Mouse (Mus musculus): ENCODE measurements around the gene Aldh3b1.

Gene Aldh3b1

GRCm38 (mm10) chr19:3929211-3929941, at the start of gene Aldh3b1:
TSS of gene Aldh3b1 (minus strand) at chr19:3929808.
- ChIA-PET POLR2A (interaction anchor here (0.8 to 2.9 kb wide), 34 partner anchors 9 to 395 kb away, joined by 3 to 20 read pairs (median 4); partner anchors contain the start of genes Ndufs8 (in 4 of the 4), Cdk2ap2 (in 2 of the 4), Chka (in 2 of the 4) and Gm49405 (in 2 of the 4)), CTCF (interaction anchor here (0.8 to 3.6 kb wide), 10 partner anchors 14 to 168 kb away, joined by 3 to 8 read pairs (median 3); partner anchors contain the start of genes Cdk2ap2 (in 1 of the 4) and Ndufs8 (in 1 of the 4))

GRCm38 (mm10) chr19:3975866-3976265, 46.3 kb upstream of the Aldh3b1 start:
- CTCF ChIA-PET: interaction anchor here in 3 of 4 experiments (0.7 to 1.5 kb wide), 6 partner anchors 13 to 257 kb away, joined by 3 to 7 read pairs (median 4); no protein-coding TSS in a partner anchor
- POLR2A ChIA-PET: interaction anchor here in 2 of 4 experiments (0.6 to 1.7 kb wide), 2 partner anchors 9 to 10 kb away, joined by 4 to 6 read pairs; no protein-coding TSS in a partner anchor

GRCm38 (mm10) chr19:3974608-3975007, 45.0 kb upstream of the Aldh3b1 start:
- ChIA-PET CTCF (interaction anchor here in 3 of 4 experiments (0.7 to 1.6 kb wide), 3 partner anchors 28 to 62 kb away, joined by 3 to 9 read pairs (median 4); partner anchors contain the start of genes Ndufs8 (in 1 of the 3) and Ndufv1 (in 1 of the 3)), POLR2A (interaction anchor here in 1 of 4 experiments (1.3 to 1.4 kb wide), 2 partner anchors 11 to 79 kb away, joined by 3 to 4 read pairs; no protein-coding TSS in a partner anchor)

GRCm38 (mm10) chr19:3972229-3972628, 42.6 kb upstream of the Aldh3b1 start, which contains the start of gene Aldh3b2:
TSS of gene Aldh3b2 (plus strand) at chr19:3972328.
- POLR2A ChIA-PET: interaction anchor here in 3 of 4 experiments (0.7 to 2.8 kb wide), 13 partner anchors 9 to 161 kb away, joined by 3 to 12 read pairs (median 4); partner anchors contain the start of genes Ndufv1 (in 2 of the 3), Acy3 (in 1 of the 3), Doc2g (in 1 of the 3) and Gm49405 (in 1 of the 3)
- CTCF ChIA-PET: interaction anchor here in 3 of 4 experiments (0.6 to 5.2 kb wide), 13 partner anchors 8 to 581 kb away, joined by 3 to 27 read pairs (median 5); partner anchors contain the start of genes Gm49405 (in 1 of the 3), Gstp2 (in 1 of the 3), Ndufv1 (in 1 of the 3) and Nudt8 (in 1 of the 3)

GRCm38 (mm10) chr19:3967258-3967657, 37.6 kb upstream of the Aldh3b1 start:
- POLR2A ChIA-PET: interaction anchor here (0.5 to 1.5 kb wide), 11 partner anchors 9 to 622 kb away, joined by 3 to 6 read pairs (median 4); partner anchors contain the start of gene Acy3 (in 1 of the 4)
- CTCF ChIA-PET: interaction anchor here (0.6 to 1.8 kb wide), 14 partner anchors 9 to 529 kb away, joined by 3 to 7 read pairs (median 4); partner anchors contain the start of genes Ndufs8 (in 1 of the 4) and Ndufv1 (in 1 of the 4)

GRCm38 (mm10) chr19:3966330-3967075, 36.9 kb upstream of the Aldh3b1 start:
- ChIA-PET CTCF (interaction anchor here (0.6 to 1.8 kb wide), 17 partner anchors 10 to 316 kb away, joined by 3 to 7 read pairs (median 4); partner anchors contain the start of genes Ndufs8 (in 1 of the 4) and Ndufv1 (in 1 of the 4)), POLR2A (interaction anchor here (0.5 to 1.5 kb wide), 11 partner anchors 10 to 623 kb away, joined by 3 to 6 read pairs (median 4); partner anchors contain the start of gene Acy3 (in 1 of the 4))

- POLR2A ChIA-PET: interaction anchor here in 1 of 4 experiments (2.0 kb wide), 1 partner anchor 147 kb away, joined by 5 read pairs; no protein-coding TSS in a partner anchor
- CTCF ChIA-PET: interaction anchor here in 3 of 4 experiments (0.5 to 5.6 kb wide), 10 partner anchors 12 to 374 kb away, joined by 3 to 31 read pairs (median 6); partner anchors contain the start of gene Ndufv1 (in 1 of the 3)
These were observed 34.4 kb upstream of the Aldh3b1 start for GRCm38 (mm10) chr19:3964030-3964429.

- ChIA-PET CTCF (interaction anchor here (0.5 to 5.6 kb wide), 30 partner anchors 10 to 602 kb away, joined by 3 to 31 read pairs (median 5); partner anchors contain the start of genes Aldh3b2 (in 2 of the 4), Gm49405 (in 1 of the 4), Ndufv1 (in 1 of the 4) and Nudt8 (in 1 of the 4)), POLR2A (interaction anchor here in 2 of 4 experiments (0.7 to 2.0 kb wide), 3 partner anchors 41 to 145 kb away, joined by 3 to 5 read pairs (median 5); partner anchors contain the start of gene Ndufv1 (in 1 of the 2))
These were observed 32.9 kb upstream of the Aldh3b1 start for GRCm38 (mm10) chr19:3962469-3962868.

GRCm38 (mm10) chr19:3961805-3962204, 32.2 kb upstream of the Aldh3b1 start:
- ChIA-PET POLR2A (interaction anchor here in 1 of 4 experiments (2.6 kb wide), 1 partner anchor 85 kb away, joined by 10 read pairs; the partner anchor contains the start of gene Gstp2), CTCF (interaction anchor here in 3 of 4 experiments (0.5 to 5.6 kb wide), 17 partner anchors 11 to 601 kb away, joined by 3 to 31 read pairs (median 6); partner anchors contain the start of genes Aldh3b2 (in 2 of the 3), Acy3 (in 1 of the 3) and Ndufv1 (in 1 of the 3))

- ChIA-PET CTCF (interaction anchor here (0.6 to 5.6 kb wide), 38 partner anchors 8 to 819 kb away, joined by 3 to 31 read pairs (median 4); partner anchors contain the start of genes Ndufv1 (in 3 of the 4), Gm49405 (in 2 of the 4), Nudt8 (in 2 of the 4) and Aldh3b2 (in 1 of the 4)), POLR2A (interaction anchor here in 3 of 4 experiments (0.5 to 2.6 kb wide), 18 partner anchors 11 to 384 kb away, joined by 3 to 10 read pairs (median 4); partner anchors contain the start of genes Acy3 (in 2 of the 3), Cdk2ap2 (in 1 of the 3), Doc2g (in 1 of the 3) and Gm49405 (in 1 of the 3))
These were observed 30.6 kb upstream of the Aldh3b1 start for GRCm38 (mm10) chr19:3960211-3960610.

GRCm38 (mm10) chr19:3959030-3959429, 29.4 kb upstream of the Aldh3b1 start:
- CTCF ChIA-PET: interaction anchor here in 2 of 4 experiments (1.1 to 5.6 kb wide), 7 partner anchors 10 to 54 kb away, joined by 3 to 31 read pairs (median 5); partner anchors contain the start of gene Ndufv1 (in 1 of the 2)
- POLR2A ChIA-PET: interaction anchor here in 3 of 4 experiments (0.8 to 2.4 kb wide), 5 partner anchors 12 to 41 kb away, joined by 3 to 8 read pairs (median 5); partner anchors contain the start of genes Acy3 (in 1 of the 3), Aldh3b2 (in 1 of the 3), Gm49405 (in 1 of the 3) and Nudt8 (in 1 of the 3)

GRCm38 (mm10) chr19:3958470-3958869, 28.9 kb upstream of the Aldh3b1 start, which contains the start of gene Aldh3b3:
TSS of gene Aldh3b3 (plus strand) at chr19:3958645.
- POLR2A ChIA-PET: interaction anchor here in 2 of 4 experiments (0.8 to 1.0 kb wide), 2 partner anchors 12 to 14 kb away, joined by 3 to 4 read pairs; partner anchors contain the start of gene Aldh3b2 (in 1 of the 2)
- CTCF ChIA-PET: interaction anchor here in 3 of 4 experiments (0.6 to 5.6 kb wide), 6 partner anchors 12 to 89 kb away, joined by 3 to 31 read pairs (median 7); no protein-coding TSS in a partner anchor

GRCm38 (mm10) chr19:3957296-3958036, 27.9 kb upstream of the Aldh3b1 start:
- CTCF ChIA-PET: interaction anchor here (0.6 to 1.2 kb wide), 5 partner anchors 11 to 161 kb away, joined by 3 to 4 read pairs (median 4); no protein-coding TSS in a partner anchor
- POLR2A ChIA-PET: interaction anchor here in 3 of 4 experiments (0.6 to 1.2 kb wide), 3 partner anchors 12 to 35 kb away, joined by 3 read pairs; no protein-coding TSS in a partner anchor

GRCm38 (mm10) chr19:3955804-3956203, 26.2 kb upstream of the Aldh3b1 start:
- ChIA-PET CTCF (interaction anchor here (0.6 to 1.8 kb wide), 11 partner anchors 9 to 57 kb away, joined by 3 to 9 read pairs (median 4); partner anchors contain the start of genes Gm49405 (in 1 of the 4) and Nudt8 (in 1 of the 4)), POLR2A (interaction anchor here in 3 of 4 experiments (0.6 to 1.4 kb wide), 6 partner anchors 9 to 244 kb away, joined by 3 to 7 read pairs (median 4); partner anchors contain the start of genes Gm49405 (in 1 of the 3), Ndufs8 (in 1 of the 3) and Nudt8 (in 1 of the 3))

GRCm38 (mm10) chr19:3955033-3955432, 25.4 kb upstream of the Aldh3b1 start:
- POLR2A ChIA-PET: interaction anchor here in 3 of 4 experiments (0.6 to 1.4 kb wide), 6 partner anchors 12 to 1655 kb away, joined by 3 to 4 read pairs (median 4); partner anchors contain the start of genes Ndufs8 (in 1 of the 3) and Ndufv1 (in 1 of the 3)
- CTCF ChIA-PET: interaction anchor here (0.6 to 1.8 kb wide), 10 partner anchors 8 to 384 kb away, joined by 3 to 12 read pairs (median 4); partner anchors contain the start of genes Gm49405 (in 1 of the 4), Nudt8 (in 1 of the 4) and Tbx10 (in 1 of the 4)

Data from embryonic stem cell, embryonic (primary cell).